Comparison of ENCODE assay signal across 9 mouse cellular contexts in genomic region chr12:100290178-100290531, GRCm38 (mm10).
DNase-seq lines count a peak whose midpoint lies in the region; ATAC-seq lines count a peak whose summit lies in the region.
"Had no signal": no experiment of that assay in that cellular context is flagged by ENCODE, and none has a peak within 500 bp of the region (broad histone marks: within the 10 kb centered on the region; RNA-seq: fewer than 3 reads in every experiment).

No protein-coding gene starts in this region.

- ATAC-seq in hindbrain, embryonic 14.5 days (ENCODE audit: low FRiP score), result no peak
- ATAC-seq in midbrain, embryonic 16.5 days, result no peak

- WGBS in hindbrain, embryonic 14.5 days, result 48% methylated on average over 11 of the region's 11 CpGs
- WGBS in midbrain, embryonic 16.5 days, result 59% methylated on average over 11 of the region's 11 CpGs

- no peak overlapping the region for H3K4me2 ChIP-seq in hindbrain, embryonic 14.5 days (replicated peaks)
- no peak overlapping the region for H3K4me2 ChIP-seq in midbrain, embryonic 16.5 days (ENCODE audit: low read length)

- no peak overlapping the region for H3K9ac ChIP-seq in hindbrain, embryonic 14.5 days
- H3K9ac ChIP-seq in midbrain, embryonic 16.5 days (ENCODE audit: low read depth, low read length), result no peak overlapping the region
- H3K9ac ChIP-seq: liver, embryonic 14.5 days had no signal

- DNase-seq in kidney, adult 9 months, result peak; percentile 24
- DNase-seq in kidney, adult 8-10 months, result no peak
- peak; percentile 76 for DNase-seq in cerebellum, adult 9-10 months
- no peak for DNase-seq in hindbrain, embryonic 14.5 days (ENCODE audit: low spot score)
- DNase-seq in frontal cortex, postnatal 36 days (ENCODE audit: low spot score in 2 of 2), result no peak
- DNase-seq in c-Kit-positive CD71-positive TER-119-positive erythroid progenitor cells, embryonic 14.5 days (ENCODE audit: low spot score), result no peak
- DNase-seq in adrenal gland, postnatal 10 days, result no peak

- no peak overlapping the region for H3K4me3 ChIP-seq in hindbrain, embryonic 14.5 days (replicated peaks; ENCODE audit: low read length)
- H3K4me3 ChIP-seq in midbrain, embryonic 16.5 days (ENCODE audit: low read depth, low read length), result no peak overlapping the region

- no peaks in the 10 kb centered on the region for H3K27me3 ChIP-seq in hindbrain, embryonic 14.5 days (ENCODE audit: control insufficient read depth, insufficient read depth, low read length)
- H3K27me3 ChIP-seq in midbrain, embryonic 16.5 days (ENCODE audit: control insufficient read depth, insufficient read depth, low read depth, low read length), result no peaks in the 10 kb centered on the region

- peak overlapping the region; percentile 66 for H3K27ac ChIP-seq in hindbrain, embryonic 14.5 days
- H3K27ac ChIP-seq in midbrain, embryonic 16.5 days (ENCODE audit: low read length), result peak overlapping the region; percentile 83
- H3K27ac ChIP-seq: liver, embryonic 14.5 days had no signal

- peaks cover 2% of the 10 kb centered on the region; the same call in 1 of the 2 replicates for H3K9me3 ChIP-seq in hindbrain, embryonic 14.5 days (ENCODE audit: control insufficient read depth, low read length)
- H3K9me3 ChIP-seq in midbrain, embryonic 16.5 days (replicated peaks; ENCODE audit: control insufficient read depth, low read length, poor library complexity, severe bottlenecking), result no peaks in the 10 kb centered on the region

- peaks cover 31% of the 10 kb centered on the region for H3K4me1 ChIP-seq in hindbrain, embryonic 14.5 days (replicated peaks; ENCODE audit: control insufficient read depth, insufficient read depth, low read length)
- H3K4me1 ChIP-seq in midbrain, embryonic 16.5 days (ENCODE audit: control insufficient read depth, insufficient read depth, low read length), result peaks cover 32% of the 10 kb centered on the region

- no peaks in the 10 kb centered on the region for H3K36me3 ChIP-seq in hindbrain, embryonic 14.5 days (replicated peaks; ENCODE audit: control insufficient read depth, insufficient read depth)
- H3K36me3 ChIP-seq in midbrain, embryonic 16.5 days (ENCODE audit: control insufficient read depth, insufficient read depth, low read length), result no peaks in the 10 kb centered on the region

Comparison
In these comparisons a context has a peak if more than half of its experiments do, and no peak if none do; other contexts are left out.
1. DNase-seq: peak in kidney, adult 9 months (single experiment) and cerebellum, adult 9-10 months (single experiment); none in kidney, adult 8-10 months (0 of 2), hindbrain, embryonic 14.5 days (single experiment), frontal cortex, postnatal 36 days (0 of 2), c-Kit-positive CD71-positive TER-119-positive erythroid progenitor cells, embryonic 14.5 days (single experiment) and adrenal gland, postnatal 10 days (single experiment).